Mouse (Mus musculus) G1E (cell line): Measurements from ENCODE around the gene Edc3. TPM values are rescaled to one million over a fixed set of nuclear protein-coding genes. Genes with fewer than 3 reads are reported as not detected.
A peak's percentile ranks its signal among the peaks of the same experiment; 100 is the strongest.

Source experiments
- ATAC-seq: 2 replicates; pipeline ENCODE4 v1.8.0; 2016; ENCODE audit warnings: mild to moderate bottlenecking; ENCODE audit not compliant: insufficient number of reproducible peaks, poor library complexity, low FRiP score, severe bottlenecking; ENCODE audit errors: extremely low read depth
- DNase-seq: peaks from one replicate; pipeline ENCODE4 v3.0.0; 2012; ENCODE audit warnings: low spot score
- H3K27me3 ChIP-seq: 2 replicates; pipeline ENCODE4 v1.6.1; 2012; ENCODE audit warnings: mild to moderate bottlenecking, low read length, inconsistent platforms; ENCODE audit not compliant: insufficient read depth
- H3K36me3 ChIP-seq: replicated peaks from 2 replicates; pipeline ENCODE3; 2012; ENCODE audit warnings: mild to moderate bottlenecking, inconsistent platforms
- H3K4me1 ChIP-seq: 2 replicates; pipeline ENCODE4 v1.6.1; 2012; ENCODE audit warnings: low read depth, low read length, inconsistent platforms, mixed read lengths; ENCODE audit not compliant: insufficient read depth
- H3K4me3 ChIP-seq: 2 replicates; pipeline ENCODE4 v1.5.1; 2012; ENCODE audit warnings: low read depth, mild to moderate bottlenecking, inconsistent platforms, low read length, moderate library complexity, mixed read lengths
- H3K9me3 ChIP-seq: replicated peaks from 2 replicates; pipeline ENCODE4 v1.6.1; 2012; ENCODE audit warnings: inconsistent platforms
- CTCF ChIP-seq: IDR thresholded peaks from 2 replicates; pipeline ENCODE4 v1.5.1; 2012; ENCODE audit warnings: low read depth, low read length, inconsistent platforms, mixed read lengths
- GATA1 ChIP-seq: IDR thresholded peaks from 2 replicates; pipeline ENCODE4 v1.6.1; 2012; ENCODE audit warnings: borderline replicate concordance, low read length, inconsistent platforms, mixed read lengths
- GATA2 ChIP-seq: IDR thresholded peaks from 2 replicates; pipeline ENCODE4 v1.6.1; 2012; ENCODE audit warnings: low read depth, low read length, inconsistent platforms, borderline replicate concordance
- POLR2AphosphoS5 ChIP-seq: IDR thresholded peaks from 2 replicates; pipeline ENCODE4 v1.6.1; 2012; ENCODE audit warnings: low read depth, low read length, inconsistent platforms; ENCODE audit not compliant: insufficient replicate concordance
- TAL1 ChIP-seq: conservative IDR thresholded peaks from 2 replicates; pipeline ENCODE4 v1.6.1; 2012; ENCODE audit warnings: low read depth, low read length, inconsistent platforms, mixed read lengths
- polyA plus RNA-seq: library from polyadenylated mRNA; stranded (reverse); fragments of >175 nt; gene quantifications from 2 replicates; pipeline ENCODE4 v1.2.3, GENCODE M21; 2012
- total RNA-seq, 2 experiments: library from RNA; stranded (forward) in 1 of 2; stranded (reverse) in 1 of 2; fragments of 200-1000 nt in 1 of 2; fragments of >200 nt in 1 of 2; fragmentation: Nextera tagmentation in 1 of 2; gene quantifications; 2 replicates each; pipeline ENCODE4 v1.2.3; 2014 to 2017

Gene Edc3
- total and polyA plus RNA-seq, 3 experiments = 5.7 to 13.2 (median 9.5) TPM

DNA sequence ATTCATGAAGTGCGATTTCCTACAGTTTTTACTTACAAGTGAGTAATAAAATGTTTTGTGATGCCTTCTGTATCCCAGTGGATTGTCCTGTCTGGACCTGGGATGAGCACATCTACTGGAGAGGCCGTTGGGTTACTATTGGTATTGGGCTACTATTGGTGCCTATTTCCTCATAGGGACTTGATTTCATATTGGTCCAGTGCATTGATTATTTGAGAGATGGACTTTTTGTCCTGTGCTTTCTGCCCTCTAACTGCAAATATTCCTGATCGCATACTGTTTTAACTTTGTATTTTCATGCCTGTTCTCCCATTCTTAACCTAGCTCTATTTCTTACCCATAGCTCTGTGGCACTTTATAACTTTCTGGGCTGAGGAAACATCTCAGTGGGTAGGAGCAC lies 16.4 kb downstream of the Edc3 start:
- ATAC-seq = no peak

DNA sequence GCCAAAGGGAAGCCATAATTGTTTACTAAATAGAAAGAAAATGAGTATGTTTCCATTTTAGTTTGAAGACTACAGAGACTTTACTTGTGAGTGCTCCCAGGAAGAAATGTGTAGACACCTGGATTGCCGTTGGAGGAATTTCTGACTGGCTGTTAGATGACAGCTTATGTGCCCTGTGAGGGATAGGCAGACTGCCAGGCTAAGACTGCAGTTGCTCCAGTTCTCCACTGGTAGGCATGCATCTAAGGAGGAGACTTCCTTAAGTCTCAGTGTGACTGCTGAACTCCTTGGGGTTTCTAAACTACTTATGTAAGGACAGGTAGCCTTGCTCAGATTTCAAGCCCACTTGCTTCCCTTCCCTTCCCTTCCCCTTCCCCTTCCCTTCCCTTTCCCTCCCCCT lies 20.0 kb downstream of the Edc3 start:
- H3K36me3 ChIP-seq = peaks cover 85% of the 10 kb centered on the region
- no peak for ATAC-seq

More for the DNA sequence above, 16.4 kb downstream of the Edc3 start:
- Histone ChIP-seq H3K4me3 (no peak overlapping the region), H3K9me3 (no peaks in the 10 kb centered on the region), H3K27me3 (no peaks in the 10 kb centered on the region), H3K4me1 (no peaks in the 10 kb centered on the region), H3K36me3 (peaks cover 91% of the 10 kb centered on the region)
- no peak for DNase-seq
- TF ChIP-seq CTCF = no peak
- TF ChIP-seq GATA1 = no peak
- TF ChIP-seq POLR2AphosphoS5 = no peak
- TF ChIP-seq TAL1 = no peak
- TF ChIP-seq GATA2 = no peak

DNA sequence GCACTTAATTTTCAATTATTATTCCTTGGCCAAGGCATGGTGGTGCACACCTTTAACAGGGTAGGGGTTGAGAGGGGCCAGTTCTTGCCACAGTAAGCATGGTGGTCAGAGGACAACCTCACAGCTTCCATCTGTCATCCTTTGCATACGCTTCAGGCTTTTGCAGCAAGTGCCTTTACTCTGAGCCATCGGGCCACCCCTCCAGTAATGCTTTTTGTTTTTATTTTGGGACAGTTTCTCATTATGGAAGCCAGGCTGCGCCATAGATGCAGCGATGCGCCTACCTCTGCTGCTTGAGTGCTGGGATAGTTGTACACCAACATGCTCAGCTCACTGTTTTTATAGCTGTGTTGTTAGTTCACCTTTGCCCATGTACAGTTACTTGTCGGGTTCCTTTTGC lies 25.3 kb downstream of the Edc3 start:
- TF ChIP-seq GATA2 = no peak
- no peak for TF ChIP-seq TAL1
- no peak for TF ChIP-seq CTCF
- TF ChIP-seq POLR2AphosphoS5 = no peak
- no peak for TF ChIP-seq GATA1
- H3K4me1 ChIP-seq = peaks cover 8% of the 10 kb centered on the region
- peaks cover 84% of the 10 kb centered on the region for H3K36me3 ChIP-seq

More for the DNA sequence above, 20.0 kb downstream of the Edc3 start:
- no peaks in the 10 kb centered on the region for H3K9me3 ChIP-seq
- H3K4me1 ChIP-seq = no peaks in the 10 kb centered on the region
- no peak for DNase-seq
- no peak overlapping the region for H3K4me3 ChIP-seq
- H3K27me3 ChIP-seq = no peaks in the 10 kb centered on the region
- TF ChIP-seq GATA1 (no peak), TAL1 (no peak)

DNA sequence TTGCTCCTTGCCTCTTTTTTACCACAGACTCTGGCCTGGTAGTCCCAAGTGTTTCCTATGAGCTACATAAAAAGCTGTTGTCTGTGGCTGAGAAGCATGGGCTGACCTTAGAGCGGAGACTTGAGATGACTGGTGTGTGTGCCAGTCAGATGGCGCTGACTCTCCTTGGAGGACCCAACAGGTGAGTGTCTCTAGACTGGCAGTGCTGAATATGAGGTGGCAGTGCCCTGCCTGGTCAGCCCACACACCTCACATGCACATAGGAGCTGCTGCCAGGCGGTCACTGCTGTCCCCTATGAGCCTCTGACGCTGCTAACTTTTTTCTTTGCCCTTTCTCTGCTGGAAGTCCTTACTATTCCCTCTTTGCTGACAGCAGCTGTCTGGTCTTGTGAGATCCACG lies 31.5 kb downstream of the Edc3 start:
- Histone ChIP-seq H3K27me3 (no peaks in the 10 kb centered on the region), H3K4me1 (peaks cover 11% of the 10 kb centered on the region), H3K36me3 (peaks cover 92% of the 10 kb centered on the region), H3K4me3 (no peak overlapping the region), H3K9me3 (no peaks in the 10 kb centered on the region)
- DNase-seq (no peak), ATAC-seq (no peak)
- TF ChIP-seq TAL1 (no peak), GATA2 (no peak)

More for the DNA sequence above, 25.3 kb downstream of the Edc3 start:
- no peak for ATAC-seq
- no peak for DNase-seq
- Histone ChIP-seq H3K27me3 (no peaks in the 10 kb centered on the region), H3K4me3 (no peak overlapping the region), H3K9me3 (no peaks in the 10 kb centered on the region)

DNA sequence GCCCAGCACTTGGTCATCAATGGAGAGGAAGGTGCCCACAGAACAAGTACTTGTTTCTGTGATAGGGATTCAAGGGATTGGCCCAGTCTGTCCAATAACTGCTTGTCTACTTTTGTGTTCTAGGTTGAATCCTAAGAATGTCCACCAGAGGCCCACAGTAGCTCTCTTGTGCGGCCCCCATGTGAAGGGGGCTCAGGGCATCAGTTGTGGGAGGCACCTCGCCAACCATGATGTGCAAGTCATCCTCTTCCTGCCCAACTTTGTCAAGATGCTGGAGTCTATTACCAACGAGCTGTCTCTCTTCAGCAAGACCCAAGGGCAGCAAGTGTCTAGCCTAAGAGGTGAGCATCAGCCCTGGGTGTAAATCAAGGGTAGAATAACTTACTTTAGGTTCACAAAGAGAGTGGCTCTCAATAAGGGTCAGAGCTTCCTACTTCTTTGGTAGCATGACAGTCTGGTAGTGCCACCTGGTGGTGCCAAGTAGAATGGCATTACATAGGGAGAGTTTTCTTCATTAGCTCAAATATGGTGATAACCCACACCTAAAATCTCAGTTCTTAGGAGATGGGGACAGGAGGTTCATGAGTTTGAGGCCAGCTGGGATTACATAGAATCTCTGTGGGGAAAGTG lies 36.2 kb downstream of the Edc3 start:
- TF ChIP-seq TAL1 = no peak
- TF ChIP-seq CTCF = peak; percentile 47
- H3K4me1 ChIP-seq = 0 out of 2 replicates have a peak, but pooled peaks cover 3% of the 10 kb centered on the region
- H3K27me3 ChIP-seq = no peaks in the 10 kb centered on the region
- H3K9me3 ChIP-seq = no peaks in the 10 kb centered on the region
- ATAC-seq (no peak), DNase-seq (no peak)
- H3K4me3 ChIP-seq = no peak overlapping the region
- peaks cover 98% of the 10 kb centered on the region for H3K36me3 ChIP-seq

DNA sequence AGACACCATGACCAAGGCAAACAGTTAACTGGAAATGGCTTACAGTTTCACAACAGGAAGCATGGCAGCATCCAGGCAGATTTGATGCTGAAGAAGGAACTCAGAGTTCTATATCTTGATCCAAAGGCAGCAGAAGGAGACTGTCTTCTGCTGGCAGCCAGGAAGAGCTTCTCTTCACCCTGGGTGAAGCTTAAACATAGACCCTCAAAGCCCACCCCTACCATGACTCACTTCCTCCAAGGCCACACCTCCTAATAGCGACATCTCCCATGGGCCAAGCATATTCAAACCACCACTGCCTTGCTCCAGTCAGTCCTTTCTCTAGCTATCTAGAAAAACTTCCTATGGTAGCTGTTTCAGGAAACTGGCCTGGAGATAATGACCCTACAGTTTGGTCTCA lies 38.7 kb downstream of the Edc3 start:
- ATAC-seq (no peak), DNase-seq (no peak)
- H3K36me3 ChIP-seq = peaks cover 98% of the 10 kb centered on the region
- no peaks in the 10 kb centered on the region for H3K9me3 ChIP-seq
- H3K4me1 ChIP-seq = peaks cover 11% of the 10 kb centered on the region; the same call in 1 of the 2 replicates
- H3K27me3 ChIP-seq = no peaks in the 10 kb centered on the region
- no peak overlapping the region for H3K4me3 ChIP-seq
- TF ChIP-seq GATA1 (no peak), TAL1 (no peak), GATA2 (no peak), CTCF (no peak), POLR2AphosphoS5 (no peak)

DNA sequence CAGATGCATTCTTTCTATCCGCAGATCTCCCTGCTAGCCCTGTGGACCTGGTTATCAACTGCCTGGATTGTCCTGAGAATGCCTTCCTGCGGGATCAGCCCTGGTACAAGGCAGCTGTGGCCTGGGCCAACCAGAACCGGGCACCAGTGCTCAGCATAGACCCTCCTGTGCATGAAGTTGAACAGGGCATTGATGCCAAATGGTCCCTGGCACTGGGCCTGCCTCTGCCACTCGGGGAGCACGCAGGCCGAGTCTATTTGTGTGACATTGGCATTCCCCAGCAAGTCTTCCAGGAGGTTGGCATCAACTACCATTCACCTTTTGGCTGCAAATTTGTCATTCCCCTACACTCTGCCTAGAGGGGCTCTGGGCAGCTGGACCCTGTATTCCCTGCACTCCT lies 39.8 kb downstream of the Edc3 start:
- no peak for ATAC-seq
- H3K4me3 ChIP-seq = no peak overlapping the region
- no peaks in the 10 kb centered on the region for H3K9me3 ChIP-seq
- no peak for DNase-seq
- peaks cover 98% of the 10 kb centered on the region for H3K36me3 ChIP-seq
- H3K27me3 ChIP-seq = no peaks in the 10 kb centered on the region
- no peak for TF ChIP-seq CTCF
- no peak for TF ChIP-seq TAL1
- no peak for TF ChIP-seq GATA1
- no peak for TF ChIP-seq POLR2AphosphoS5
- TF ChIP-seq GATA2 = no peak
- H3K4me1 ChIP-seq = peaks cover 12% of the 10 kb centered on the region
